Mouse (Mus musculus) embryo, embryonic 10.5 days (tissue): Measurements from ENCODE around the gene Rapgef5.
"Not testable (repeated sequence)": the region's sequence is repeated elsewhere in the genome, so short reads cannot be mapped to it uniquely, and the experiment has no call there.

Source experiments
- DNase-seq: peaks from one replicate; pipeline ENCODE4 v3.0.0-alpha.2; 2015; ENCODE audit warnings: low spot score

Rapgef5 gene

GRCm38 (mm10) chr12:117770211-117770610, 253.9 kb downstream of the Rapgef5 start:
- DNase-seq, result no peak

- no peak for DNase-seq
Measured at GRCm38 (mm10) chr12:117771156-117771555, 254.9 kb downstream of the Rapgef5 start.

- DNase-seq, result peak; percentile 88
Measured at GRCm38 (mm10) chr12:117772638-117773037, 256.4 kb downstream of the Rapgef5 start.

- DNase-seq, result no peak
Measured at GRCm38 (mm10) chr12:117776841-117777240, 260.6 kb downstream of the Rapgef5 start.

- DNase-seq, result no peak
Measured at GRCm38 (mm10) chr12:117781360-117781759, 265.1 kb downstream of the Rapgef5 start.

GRCm38 (mm10) chr12:117783426-117783825, 267.1 kb downstream of the Rapgef5 start:
- DNase-seq, result no peak

GRCm38 (mm10) chr12:117786621-117787020, 270.3 kb downstream of the Rapgef5 start:
- DNase-seq, result no peak

GRCm38 (mm10) chr12:117788513-117789011, 272.3 kb downstream of the Rapgef5 start:
- DNase-seq, result peak; percentile 46

GRCm38 (mm10) chr12:117789017-117789416, 272.7 kb downstream of the Rapgef5 start:
- DNase-seq, result peak; percentile 43

GRCm38 (mm10) chr12:117795303-117795702, 279.0 kb downstream of the Rapgef5 start:
- DNase-seq, result no peak

GRCm38 (mm10) chr12:117803989-117804388, 287.7 kb downstream of the Rapgef5 start, which contains the start of gene Cdca7l:
Gene Cdca7l, plus strand, starts transcription at chr12:117804289.
- not testable (repeated sequence) for DNase-seq

GRCm38 (mm10) chr12:117805576-117805975, 289.3 kb downstream of the Rapgef5 start:
- DNase-seq, result no peak

- DNase-seq, result peak; percentile 43
Measured at GRCm38 (mm10) chr12:117806007-117806451, 289.8 kb downstream of the Rapgef5 start.

GRCm38 (mm10) chr12:117806470-117806869, 290.2 kb downstream of the Rapgef5 start:
- no peak for DNase-seq

- DNase-seq, result peak; percentile 58
Measured at GRCm38 (mm10) chr12:117807637-117808036, 291.4 kb downstream of the Rapgef5 start.

- DNase-seq, result peak; percentile 72
Measured at GRCm38 (mm10) chr12:117808355-117809326, 292.4 kb downstream of the Rapgef5 start.
